Mouse (Mus musculus): Measurements from ENCODE around the gene Mthfd2.
"Not testable (repeated sequence)": the region's sequence is repeated elsewhere in the genome, so short reads cannot be mapped to it uniquely, and the experiment has no call there.

Gene Mthfd2

DNA sequence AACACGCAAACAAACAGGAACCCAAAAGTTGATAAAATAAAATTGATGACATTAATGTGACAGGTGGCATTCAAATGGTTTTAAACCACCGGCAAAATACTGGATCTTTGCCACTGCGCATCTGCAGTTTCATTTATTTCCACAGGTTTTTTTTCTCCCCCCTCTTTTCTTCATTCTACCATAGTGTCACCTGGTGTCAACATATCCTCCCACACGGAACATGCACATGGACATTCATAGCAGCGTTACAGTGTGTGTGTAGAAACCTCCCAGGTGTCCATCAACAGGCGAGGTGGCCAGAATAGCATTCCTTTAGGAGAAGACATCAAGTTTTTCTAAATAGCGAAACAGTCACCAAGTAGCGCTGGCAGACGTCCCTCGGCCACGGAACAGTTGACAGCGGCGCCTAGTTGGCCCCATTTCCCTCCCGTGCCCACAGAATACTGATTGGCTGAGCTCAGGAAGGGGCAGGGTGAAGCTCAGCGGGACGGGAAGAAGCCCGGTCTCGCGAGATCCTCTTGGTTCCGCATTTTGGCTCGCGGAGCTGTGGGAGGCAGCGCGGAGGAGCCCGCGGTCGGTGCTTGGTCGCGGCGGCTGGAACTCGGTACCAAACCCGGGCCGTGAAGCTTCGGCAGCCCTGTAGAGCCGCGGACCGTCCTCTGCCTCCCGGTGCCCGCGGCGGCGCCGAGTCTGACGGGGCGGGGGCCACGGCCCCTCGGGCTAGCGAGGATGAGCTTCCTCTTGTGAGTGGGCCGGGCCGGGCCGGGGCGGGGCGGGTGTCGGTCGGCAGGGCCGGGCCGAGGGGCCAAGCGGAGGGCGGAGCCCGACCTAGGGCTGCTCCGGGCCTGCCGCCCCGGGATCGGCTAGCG lies at the start of gene Mthfd2, which contains the start of gene Mob1a:
Mthfd2 (minus strand) TSS at position 384 of the 869 bp plus-strand sequence.
Mob1a (plus strand) TSS at position 492 of the 869 bp plus-strand sequence.
- peak; percentile 94 for DNase-seq

DNA sequence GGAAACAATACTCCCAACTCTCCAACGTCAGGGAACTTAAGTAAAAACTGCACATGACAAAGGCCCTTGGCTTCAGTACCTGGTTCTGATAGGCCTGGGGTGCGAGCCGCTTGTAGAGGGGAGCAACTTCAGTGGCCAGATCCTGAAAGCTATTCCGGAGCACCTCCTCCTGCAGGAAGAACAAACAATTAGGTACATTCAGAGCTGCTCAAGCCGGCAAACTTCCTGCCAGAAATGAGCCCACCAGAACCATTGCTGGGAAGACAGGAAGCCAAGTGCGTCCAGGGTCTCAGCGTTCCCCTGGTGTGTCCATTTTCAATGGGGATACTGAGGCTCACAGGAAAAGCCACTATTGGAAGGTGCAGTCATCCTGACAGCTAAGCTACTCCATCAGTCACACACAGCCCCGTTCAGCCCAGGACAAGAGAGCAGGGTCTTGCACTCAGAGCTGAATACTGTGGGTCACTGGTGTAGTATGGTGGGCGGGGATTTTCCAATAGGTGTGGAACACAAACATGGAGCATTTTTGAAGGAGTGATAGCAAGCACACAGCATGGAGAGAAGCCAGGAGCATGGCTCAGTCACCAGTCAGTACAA lies 48.1 kb upstream of the Mthfd2 start:
- no peak for DNase-seq

DNA sequence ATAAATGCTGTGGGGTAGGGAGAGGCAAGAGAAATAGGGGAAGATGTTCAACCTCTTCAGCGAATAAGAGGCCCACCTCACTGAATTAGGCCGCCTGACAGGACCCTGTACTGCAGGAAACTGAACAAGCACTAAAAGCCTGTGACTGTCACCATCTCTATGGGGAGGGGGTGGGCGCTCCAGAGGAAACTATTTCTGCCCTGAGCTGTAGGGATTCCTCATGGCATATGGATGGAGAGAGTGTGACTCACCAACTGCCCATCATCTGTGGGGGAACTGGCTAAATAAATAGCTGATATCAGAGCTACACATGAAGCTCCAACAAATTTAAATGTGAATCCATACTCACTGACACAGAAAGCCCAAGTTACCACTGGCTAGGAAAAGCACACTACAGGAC lies 45.6 kb upstream of the Mthfd2 start:
- DNase-seq: no peak

DNA sequence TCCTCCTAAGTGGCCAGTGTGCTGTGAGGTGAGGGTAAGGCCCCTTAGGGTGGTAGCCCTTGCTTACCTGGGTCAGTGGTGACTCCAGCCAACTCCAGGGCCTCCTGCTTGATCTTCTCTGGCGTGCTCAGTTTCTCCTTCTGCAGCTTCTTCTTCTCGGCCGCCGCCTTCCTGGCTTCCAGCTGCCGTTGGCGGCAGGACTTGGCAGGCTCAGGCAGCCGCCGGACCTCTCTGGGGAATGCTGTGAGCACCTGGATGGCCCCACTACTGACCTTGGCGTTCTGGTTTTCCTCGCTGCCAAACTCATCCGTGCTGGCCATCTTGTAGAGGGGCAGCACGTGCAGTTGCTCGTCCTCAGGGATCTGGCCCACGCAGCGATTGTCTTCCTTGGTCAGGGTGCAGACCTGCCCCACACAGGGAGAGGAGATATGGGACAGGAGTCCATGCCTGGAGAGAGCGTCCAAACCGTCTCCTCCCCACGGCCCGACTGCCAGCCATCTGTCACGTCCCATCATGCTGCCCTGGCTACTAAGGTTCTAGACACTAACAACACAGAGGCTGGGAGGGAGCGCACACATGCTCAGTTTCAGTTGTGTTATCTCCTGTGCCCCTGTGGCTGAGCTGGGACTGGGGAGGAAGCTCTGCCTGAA lies 44.7 kb upstream of the Mthfd2 start:
- DNase-seq: peak; percentile 75

DNA sequence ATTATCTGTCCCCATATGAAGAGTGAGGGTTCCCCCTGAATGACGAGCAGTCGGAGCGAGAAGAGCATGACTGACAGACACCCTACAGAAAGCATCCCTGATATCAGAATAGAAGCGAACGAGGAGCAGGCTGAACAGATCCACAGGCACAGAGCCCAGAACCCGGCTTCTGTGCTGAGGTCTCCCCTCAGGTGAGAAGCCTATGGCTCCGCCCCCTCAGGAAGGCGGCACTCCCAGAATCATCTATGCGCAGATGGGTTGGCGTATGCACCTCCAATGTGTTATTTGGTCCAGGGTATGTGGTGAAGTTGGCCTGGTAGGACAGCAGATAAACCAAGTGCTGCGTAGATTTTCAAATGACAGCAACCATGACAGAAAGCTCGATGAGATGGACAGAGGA lies 37.4 kb upstream of the Mthfd2 start:
- DNase-seq: peak; percentile 59

DNA sequence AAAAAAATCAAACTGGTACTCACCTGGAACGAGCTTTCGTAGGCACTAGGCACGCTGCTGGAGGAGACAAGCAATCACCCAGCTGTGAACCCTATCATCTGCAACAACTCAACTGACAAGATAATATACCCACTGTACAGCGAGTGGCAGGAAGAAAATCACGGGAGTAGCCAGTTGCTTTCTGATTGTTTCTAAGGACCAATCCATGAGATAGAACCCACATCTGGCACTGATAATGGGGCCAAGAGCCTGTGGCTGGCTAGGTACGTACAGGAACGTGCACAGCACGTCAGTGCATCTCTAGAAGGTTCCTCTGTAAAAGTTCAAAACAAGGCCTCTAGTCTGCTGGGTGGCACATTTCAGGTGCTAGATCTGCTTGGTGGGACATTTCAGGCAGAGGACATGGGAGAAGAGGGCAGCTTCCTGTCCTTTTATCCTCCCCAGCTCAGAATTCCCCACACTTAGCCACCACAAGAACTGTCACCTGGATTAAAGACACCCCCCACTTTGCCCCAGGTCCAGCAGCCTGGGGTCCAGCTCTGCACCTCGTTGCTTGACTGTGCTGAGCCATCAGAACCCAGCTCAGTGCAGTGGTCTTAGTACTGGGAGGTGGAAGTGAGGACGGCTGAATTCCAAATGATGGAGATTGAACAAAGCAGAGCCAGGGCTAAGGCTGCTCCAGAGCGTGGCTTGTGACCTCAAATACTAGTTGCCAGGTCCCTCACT lies 36.0 kb upstream of the Mthfd2 start:
- no peak for DNase-seq

DNA sequence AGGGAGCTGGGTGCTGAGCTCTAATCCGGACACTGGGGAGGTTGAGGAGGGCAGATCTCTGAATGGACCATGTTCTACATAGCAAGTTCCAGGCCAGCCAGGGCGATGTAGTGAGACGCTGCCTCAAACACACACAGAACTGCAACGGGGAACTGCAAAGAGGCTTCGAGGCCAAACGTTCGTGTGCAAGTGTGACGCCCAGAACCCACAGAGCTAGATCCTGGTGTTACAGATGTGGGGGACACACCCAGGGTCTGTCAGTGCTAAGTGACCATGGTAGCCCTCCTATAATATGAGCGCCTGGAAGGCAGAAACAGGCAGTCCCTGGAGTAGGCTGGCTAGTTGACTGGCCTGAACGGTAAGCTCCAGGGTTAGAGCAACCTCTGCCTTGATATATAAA lies 31.7 kb upstream of the Mthfd2 start:
- no peak for DNase-seq

DNA sequence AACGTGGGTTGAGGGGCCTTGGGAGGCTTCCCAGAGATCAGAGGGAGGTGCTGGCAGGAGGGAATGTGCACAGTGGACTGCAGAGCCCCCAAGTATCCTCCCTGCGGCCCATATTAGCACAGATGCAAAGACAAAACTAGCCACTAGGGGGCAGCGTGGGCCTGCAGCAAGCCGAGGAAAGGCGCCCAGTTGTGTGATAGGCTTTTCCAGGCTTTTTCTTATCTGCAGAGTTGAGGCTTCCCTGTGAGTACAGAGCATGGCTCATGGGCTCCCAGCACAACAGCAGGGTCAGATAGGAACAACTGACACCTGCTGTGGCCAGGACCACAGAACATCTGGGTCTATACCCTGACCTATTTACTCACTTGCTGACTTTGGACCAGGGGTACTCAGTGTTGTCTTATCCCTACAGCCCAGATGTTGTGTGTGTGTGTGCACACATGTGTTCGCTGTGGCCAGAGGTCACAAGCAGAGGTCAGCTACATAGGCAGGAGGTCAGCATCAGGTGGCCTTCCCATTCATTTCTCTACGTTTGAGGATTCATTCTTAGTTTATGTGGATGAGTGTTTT lies 30.9 kb upstream of the Mthfd2 start:
- peak; percentile 76 for DNase-seq

DNA sequence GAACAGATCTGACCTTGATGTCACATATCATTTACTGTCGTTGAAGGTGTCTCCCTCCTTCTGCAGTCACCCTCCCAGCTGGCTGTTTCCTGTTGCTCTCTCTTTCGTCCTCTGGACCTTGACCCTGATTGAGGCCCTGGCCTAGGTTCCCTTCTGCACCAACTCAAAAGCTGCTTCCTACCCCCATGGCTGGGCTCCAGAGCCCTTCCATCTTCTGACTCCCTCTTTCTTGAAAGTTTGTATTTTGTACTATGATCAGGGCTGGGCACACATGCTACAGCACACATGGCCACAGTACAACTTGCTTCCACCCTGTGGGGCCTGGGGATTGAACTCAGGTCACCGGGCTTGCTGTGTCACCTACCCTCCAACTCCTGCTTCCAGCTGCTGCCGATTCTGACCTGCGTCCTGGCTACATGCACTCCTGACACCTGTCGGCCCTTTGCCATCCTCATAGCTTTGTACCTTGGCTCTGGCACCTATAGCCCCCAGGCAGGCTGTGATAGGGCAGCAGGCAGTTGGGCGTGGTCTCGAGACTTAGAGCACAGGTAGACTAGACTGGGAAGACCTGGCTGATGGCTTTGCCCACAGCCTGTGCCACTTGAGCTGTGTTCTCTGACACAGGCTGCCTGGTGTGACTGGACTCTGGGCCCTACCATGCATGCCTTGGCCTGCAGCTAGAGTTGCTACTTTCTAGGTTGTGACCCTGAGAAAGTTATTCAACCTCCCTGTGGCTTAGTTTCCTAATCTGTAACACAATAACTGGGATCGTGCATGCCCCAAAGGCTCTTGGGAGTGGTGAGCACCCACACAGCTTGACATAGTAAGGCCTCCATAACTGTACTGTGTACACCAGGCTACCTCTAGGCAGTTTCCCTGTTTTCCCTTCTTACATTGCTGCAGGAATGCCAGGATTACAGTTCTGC lies 29.4 kb upstream of the Mthfd2 start:
- peak; percentile 56 for DNase-seq

DNA sequence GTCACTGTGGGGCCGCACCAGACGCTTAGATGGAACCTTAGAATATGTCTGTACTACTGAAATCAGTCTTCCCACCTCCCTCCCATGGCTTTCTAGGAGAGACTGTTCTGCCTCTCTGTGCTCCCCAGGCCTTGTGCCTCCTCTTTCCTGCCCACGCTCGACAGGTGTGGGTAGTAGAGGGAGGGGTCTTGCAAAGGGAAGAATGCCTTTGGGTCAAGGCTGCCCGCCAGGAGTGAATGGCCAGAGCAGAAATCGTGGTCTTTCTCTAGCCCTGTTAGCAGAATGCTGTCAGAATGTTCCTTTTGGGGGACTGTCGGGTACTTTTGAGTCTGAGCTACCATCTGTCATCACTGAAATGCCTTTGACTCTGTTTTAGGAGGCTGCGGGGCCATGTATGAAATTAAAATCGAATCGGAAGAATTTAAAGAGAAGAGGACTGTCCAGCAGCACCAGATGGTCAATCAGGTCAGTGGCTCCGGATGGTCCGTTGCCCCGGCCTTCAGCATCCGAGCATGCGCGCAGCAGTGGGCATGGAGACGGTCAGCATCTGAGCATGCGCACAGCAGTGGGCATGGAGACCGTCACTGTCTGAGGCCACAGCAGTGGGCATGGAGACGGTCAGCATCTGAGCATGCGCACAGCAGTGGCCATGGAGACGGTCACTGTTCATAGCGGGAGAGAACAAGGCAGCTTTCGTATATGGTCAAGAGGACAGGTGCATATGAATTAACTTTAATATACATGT lies 27.1 kb upstream of the Mthfd2 start:
- peak; percentile 97 for DNase-seq

DNA sequence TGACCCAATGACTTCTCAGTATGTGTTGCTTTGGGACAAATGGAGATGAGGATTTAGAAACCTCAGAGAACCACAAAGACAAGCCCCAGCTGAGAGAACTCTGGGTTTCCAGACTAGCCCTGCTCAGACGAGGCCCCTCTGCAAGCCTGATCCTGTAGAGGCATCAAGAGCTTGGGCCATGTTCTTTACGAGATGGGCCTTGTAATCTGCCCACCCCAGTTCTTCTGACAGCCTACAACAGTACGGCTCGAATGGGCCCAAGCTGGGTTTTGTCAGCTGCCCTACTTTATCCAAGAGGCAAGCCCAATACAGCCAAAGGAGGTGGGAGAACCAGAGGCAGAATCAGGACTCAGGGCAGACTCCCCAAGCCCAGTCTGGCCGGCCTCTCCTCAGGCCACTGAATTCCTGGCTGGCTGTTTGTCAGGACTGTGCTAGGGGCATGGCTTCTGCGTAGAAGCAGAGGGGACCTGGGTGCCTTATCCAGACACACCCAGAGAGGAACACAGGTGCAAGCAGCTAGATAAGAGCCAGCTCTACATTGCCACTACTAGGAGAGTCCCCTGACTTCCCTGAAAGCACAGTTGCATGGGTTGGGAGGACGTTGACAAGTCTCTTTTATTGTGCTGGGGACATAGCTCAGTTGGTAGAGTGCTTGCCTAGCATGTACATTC lies 25.9 kb upstream of the Mthfd2 start:
- peak; percentile 48 for DNase-seq

DNA sequence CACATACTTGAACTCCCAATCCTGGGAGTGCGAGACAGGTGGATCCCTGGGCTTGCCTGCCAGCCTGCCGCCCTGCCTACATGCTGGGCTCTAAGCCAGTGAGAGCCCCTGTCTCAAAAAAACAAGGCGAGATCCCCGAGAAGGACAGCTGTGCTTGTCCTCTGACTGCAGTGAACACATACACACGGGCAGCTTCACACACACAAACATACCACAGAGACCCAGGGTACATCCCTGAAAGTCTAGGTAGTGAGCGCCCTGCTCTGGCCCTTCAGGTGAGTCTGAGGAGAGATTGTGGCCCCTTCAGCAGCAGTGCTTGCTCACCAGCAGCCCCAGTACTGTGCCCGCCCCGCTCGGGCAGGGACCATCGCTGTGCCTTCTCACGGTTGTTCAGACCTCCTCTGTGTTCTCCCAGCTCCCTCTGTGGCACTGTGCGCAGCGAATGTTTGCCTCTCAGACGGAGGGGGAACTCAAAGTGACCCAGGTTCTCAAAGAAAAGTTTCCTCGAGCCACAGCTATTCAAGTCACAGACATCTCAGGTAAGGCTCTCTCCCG lies 25.2 kb upstream of the Mthfd2 start:
- DNase-seq: peak; percentile 52

DNA sequence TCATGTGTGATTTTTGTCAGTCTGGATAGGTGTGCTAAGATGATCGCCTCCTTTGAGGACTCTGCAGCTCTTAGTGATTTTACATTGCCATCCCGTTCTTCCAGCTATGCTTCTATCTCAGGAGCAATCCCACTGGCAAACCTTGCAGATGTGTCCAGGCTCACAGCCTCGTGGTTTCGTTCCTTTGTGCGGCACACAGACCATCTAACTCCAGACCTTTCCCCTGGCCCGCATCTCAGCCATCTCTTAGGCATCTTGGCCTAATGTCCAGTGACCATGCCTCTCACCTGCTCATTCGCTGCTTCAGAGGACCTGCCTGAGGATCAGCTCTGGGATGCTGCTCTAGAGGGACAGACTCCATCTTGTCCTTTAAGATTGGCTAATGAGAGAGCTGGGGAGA lies 24.5 kb upstream of the Mthfd2 start:
- peak; percentile 34 for DNase-seq

DNA sequence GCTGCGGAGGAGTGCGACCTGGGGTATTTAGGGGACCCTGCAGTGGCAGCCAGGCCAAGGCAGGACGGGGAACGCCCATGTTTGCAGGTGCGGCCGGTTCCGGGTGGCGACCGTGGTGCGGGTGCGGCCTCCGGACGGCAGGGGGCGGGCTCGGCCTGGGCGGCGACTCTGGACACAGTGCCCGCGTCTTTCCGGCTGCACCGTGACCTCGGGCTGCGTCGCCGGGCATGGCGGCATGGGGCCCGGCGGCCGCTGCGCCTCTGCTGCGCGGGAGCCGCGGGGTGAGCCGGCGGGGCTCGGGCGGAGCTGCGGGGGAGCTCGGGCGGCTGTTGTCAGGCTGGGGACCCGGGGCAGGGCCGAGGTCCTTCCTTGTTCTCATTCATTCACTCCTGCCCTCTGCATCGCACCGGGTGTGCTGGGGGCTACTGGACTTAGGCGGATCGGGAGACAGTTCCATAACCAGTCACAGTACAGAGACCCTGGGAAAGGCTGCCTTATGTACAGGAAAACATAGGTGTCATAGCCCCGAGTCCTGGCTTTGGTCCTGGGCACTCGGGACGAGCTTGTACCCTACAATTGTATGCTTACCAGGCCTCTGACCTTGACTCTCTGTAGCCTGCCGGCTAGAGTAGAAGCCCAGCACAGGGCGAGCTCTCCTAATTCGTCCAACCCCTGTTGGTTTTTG lies 23.7 kb upstream of the Mthfd2 start:
- peak; percentile 90 for DNase-seq

DNA sequence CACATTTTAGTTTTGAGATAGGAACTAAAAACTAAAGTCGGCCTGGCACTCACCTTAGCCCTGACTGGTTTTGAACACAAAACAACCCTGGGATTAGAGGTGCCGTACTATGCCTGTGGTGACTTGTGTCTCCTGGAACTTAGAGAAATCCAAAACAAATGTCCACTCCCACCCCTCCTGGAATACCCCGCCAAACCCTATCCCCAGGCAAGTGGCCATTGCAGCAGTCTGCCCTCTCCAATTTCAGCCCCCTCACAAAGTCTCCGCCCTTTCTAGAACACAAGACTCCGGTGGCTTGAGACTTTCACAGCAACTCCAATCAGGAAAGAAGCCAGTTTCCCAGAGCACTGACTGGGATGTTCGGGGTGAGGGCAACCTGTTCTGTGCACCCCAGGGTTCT lies 23.2 kb upstream of the Mthfd2 start, which contains the start of gene Bola3:
Bola3 (plus strand) TSS at position 275 of the 400 bp plus-strand sequence.
- no peak for DNase-seq

DNA sequence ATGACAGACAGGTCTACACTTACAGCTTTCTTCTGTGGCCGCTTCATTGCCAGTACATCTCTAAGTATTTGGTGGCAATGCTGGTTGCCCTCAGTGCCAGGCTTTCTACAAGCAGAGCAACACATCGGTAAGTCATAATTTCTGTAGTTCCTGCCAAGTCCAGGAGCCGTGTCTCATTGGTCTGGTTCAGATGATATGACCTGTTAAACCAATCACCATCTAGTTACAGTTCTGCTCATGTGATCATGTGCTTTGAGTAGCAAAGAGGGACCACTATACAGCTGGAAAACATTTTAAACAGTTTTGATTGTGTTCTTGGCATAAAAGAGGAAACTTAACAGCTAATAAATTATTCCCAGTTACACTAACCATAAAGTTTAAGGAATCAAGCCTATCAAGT lies 22.2 kb upstream of the Mthfd2 start:
- DNase-seq: no peak

DNA sequence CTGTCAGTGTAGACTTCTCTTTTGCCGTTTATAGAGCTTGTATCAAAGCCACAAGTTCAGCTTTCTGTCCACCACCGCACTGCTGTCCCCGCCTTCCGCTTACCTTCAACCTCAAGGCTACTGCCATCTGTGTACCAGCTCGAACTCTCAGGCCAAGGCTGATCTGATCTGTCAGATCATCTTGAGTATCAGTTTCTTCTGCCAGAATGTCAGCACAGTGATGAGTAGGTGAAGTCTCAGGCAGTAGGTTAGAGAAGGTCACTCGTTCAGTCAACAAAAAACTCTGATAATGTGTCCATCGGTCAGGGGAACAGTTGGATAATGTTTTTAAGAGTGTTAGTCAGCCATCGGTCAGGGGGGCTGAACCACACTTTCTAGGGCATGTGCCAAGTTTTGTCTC lies 19.6 kb upstream of the Mthfd2 start:
- not testable (repeated sequence) for DNase-seq

DNA sequence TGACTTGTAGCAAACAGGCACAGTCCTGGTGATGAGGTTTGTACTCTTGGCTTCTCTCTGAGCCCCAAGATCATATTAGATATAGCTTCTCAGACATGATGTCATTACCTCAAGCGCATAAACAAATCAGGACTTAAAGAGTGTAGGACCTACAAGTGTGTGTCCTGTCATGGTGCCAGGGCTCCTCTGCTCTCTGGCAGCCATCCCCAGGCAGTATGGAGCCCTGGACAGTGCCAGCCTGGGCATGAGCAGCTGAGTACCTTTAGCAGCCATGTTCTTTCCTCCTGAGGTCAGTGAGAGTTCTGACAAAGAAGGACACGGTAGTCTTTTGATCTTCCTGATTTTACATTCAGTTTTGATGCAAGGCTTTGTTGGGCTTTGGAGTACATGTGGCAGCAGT lies 17.2 kb upstream of the Mthfd2 start:
- no peak for DNase-seq

DNA sequence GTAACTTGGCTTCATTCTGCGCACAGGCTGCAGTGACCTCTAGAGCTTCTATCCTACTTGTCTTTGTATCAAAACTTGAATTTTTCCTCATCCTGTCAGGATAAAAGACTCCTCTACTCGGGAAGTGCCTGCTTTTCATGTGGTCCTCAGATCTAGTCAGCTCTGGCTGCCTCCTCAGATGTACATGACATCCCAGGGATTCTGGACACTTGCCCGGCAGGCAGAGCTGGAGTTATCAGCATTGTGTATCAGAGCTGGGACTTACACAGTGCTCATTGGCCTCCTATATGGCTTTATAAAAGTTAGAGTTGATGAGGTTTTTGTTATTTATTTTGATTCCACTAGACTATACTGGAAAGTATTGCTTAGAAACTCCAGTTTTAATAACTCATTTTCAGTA lies 15.7 kb upstream of the Mthfd2 start:
- no peak for DNase-seq
